In the genomic region with DNA sequence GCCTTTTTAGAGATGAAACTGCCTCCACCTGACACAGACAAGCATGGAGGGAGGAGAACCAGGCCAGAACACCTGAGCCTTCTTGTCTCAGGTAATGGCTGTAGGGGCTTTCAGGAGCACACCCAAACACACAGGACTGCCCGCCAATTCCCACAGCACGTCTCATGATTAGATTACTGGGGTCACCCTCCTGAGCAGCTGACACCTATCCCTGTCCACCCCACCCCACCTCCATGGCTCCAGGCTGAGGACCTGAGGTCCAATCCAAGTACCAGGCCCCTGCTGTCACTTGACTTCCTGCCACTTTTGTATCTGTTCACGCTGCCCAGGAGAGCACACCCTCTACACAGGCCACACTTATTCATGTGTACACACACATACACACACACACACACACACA, we compare ENCODE assay signal across 11 mouse cellular contexts. TPM values are rescaled to one million over a fixed set of nuclear protein-coding genes. Genes with fewer than 3 reads are reported as not detected.
DNase-seq lines count a peak whose midpoint lies in the region; ATAC-seq and TF ChIP-seq lines count a peak whose summit lies in the region.
"Had no signal": no experiment of that assay in that cellular context is flagged by ENCODE, and none has a peak within 500 bp of the region (broad histone marks: within the 10 kb centered on the region; RNA-seq: fewer than 3 reads in every experiment).

No protein-coding gene starts in this region.

- peaks cover 60% of the 10 kb centered on the region for H3K4me1 ChIP-seq in heart, embryonic 10.5 days
- H3K4me1 ChIP-seq in heart, embryonic 12.5 days (replicated peaks): peaks cover 59% of the 10 kb centered on the region
- H3K4me1 ChIP-seq in lung, postnatal 0 days (ENCODE audit: insufficient read depth, low read depth, low read length): peaks cover 42% of the 10 kb centered on the region
- peaks cover 2 to 18% of the 10 kb centered on the region in 2 experiments; a peak in 2 of 4 replicates for H3K4me1 ChIP-seq in ES-E14 (ENCODE audit: control insufficient read depth in 2 of 2, insufficient read depth in 2 of 2, low read length in 2 of 2, poor library complexity in 1 of 2)
- H3K4me1 ChIP-seq in liver, embryonic 12.5 days: peaks cover 79% of the 10 kb centered on the region

- no peak for TF ChIP-seq CTCF in lung, postnatal 0 days (IDR thresholded peaks at IDR 0.05)

- H3K4me3 ChIP-seq in heart, embryonic 10.5 days: no peak overlapping the region
- no peak overlapping the region for H3K4me3 ChIP-seq in heart, embryonic 12.5 days
- no peak overlapping the region for H3K4me3 ChIP-seq in lung, postnatal 0 days (ENCODE audit: low read depth, low read length)
- H3K4me3 ChIP-seq in ES-E14 (ENCODE audit: insufficient read depth in 1 of 2, low read depth in 1 of 2, low read length in 2 of 2, poor library complexity in 1 of 2, severe bottlenecking in 1 of 2): no peak overlapping the region
- no peak overlapping the region for H3K4me3 ChIP-seq in liver, embryonic 12.5 days

- no peak for ATAC-seq in heart, embryonic 12.5 days (ENCODE audit: insufficient number of reproducible peaks, low FRiP score)
- ATAC-seq in lung, postnatal 0 days: no peak
- no peak for ATAC-seq in liver, embryonic 12.5 days

- no peaks in the 10 kb centered on the region for H3K36me3 ChIP-seq in heart, embryonic 10.5 days
- no peaks in the 10 kb centered on the region for H3K36me3 ChIP-seq in heart, embryonic 12.5 days
- H3K36me3 ChIP-seq in lung, postnatal 0 days (ENCODE audit: insufficient read depth, low read length): no peaks in the 10 kb centered on the region
- peaks cover 8% of the 10 kb centered on the region; the same call in 1 of the 2 replicates for H3K36me3 ChIP-seq in ES-E14 (ENCODE audit: control insufficient read depth, insufficient read depth, low read length, poor library complexity, severe bottlenecking)
- H3K36me3 ChIP-seq in liver, embryonic 12.5 days: no peaks in the 10 kb centered on the region

- H3K27ac ChIP-seq in heart, embryonic 10.5 days: peak overlapping the region; percentile 60
- no peak overlapping the region for H3K27ac ChIP-seq in heart, embryonic 12.5 days (ENCODE audit: poor library complexity, severe bottlenecking)
- H3K27ac ChIP-seq in lung, postnatal 0 days (ENCODE audit: low read length): peak overlapping the region; percentile 96
- H3K27ac ChIP-seq in ES-E14 (ENCODE audit: insufficient read depth, low read depth, low read length, poor library complexity, severe bottlenecking): no peak overlapping the region
- H3K27ac ChIP-seq in liver, embryonic 12.5 days: peak overlapping the region; percentile 91; the same call in 1 of the 2 replicates

- TF ChIP-seq EP300 in lung, postnatal 0 days (IDR thresholded peaks at IDR 0.05): no peak

- in situ Hi-C loops in ES-E14 (cut with MboI; ENCODE audit: low sequenced_read_pairs in 2 of 2, unreplicated experiment in 2 of 2): no loop called here

- no peak for DNase-seq in heart, embryonic 10.5 days (ENCODE audit: low spot score)
- no peak for DNase-seq in lung, postnatal 0 days (ENCODE audit: low spot score)
- no peak for DNase-seq in lung, adult 18-20 months
- no peak for DNase-seq in ES-E14 (ENCODE audit: low read depth, low spot score)
- no peak for DNase-seq in kidney, adult 11 months
- DNase-seq in right cerebral cortex, postnatal 36 days (ENCODE audit: low spot score in 2 of 2): no peak
- DNase-seq: cerebellum, adult 2 months; thymus, postnatal 25 days had no signal

- no peak overlapping the region for H3K4me2 ChIP-seq in heart, embryonic 12.5 days
- no peak overlapping the region for H3K4me2 ChIP-seq in lung, postnatal 0 days (replicated peaks; ENCODE audit: low read depth, low read length)
- H3K4me2 ChIP-seq in liver, embryonic 12.5 days: peak overlapping the region; percentile 85

- no peak overlapping the region for H3K9ac ChIP-seq in heart, embryonic 12.5 days
- no peak overlapping the region for H3K9ac ChIP-seq in lung, postnatal 0 days (replicated peaks; ENCODE audit: low read depth)
- H3K9ac ChIP-seq in ES-E14 (ENCODE audit: insufficient read depth, low read depth, low read length, poor library complexity, severe bottlenecking): 0 out of 2 replicates have a peak overlapping the region, but pooled peaks have one; percentile 16
- H3K9ac ChIP-seq in liver, embryonic 12.5 days: peak overlapping the region; percentile 87

- no peaks in the 10 kb centered on the region for H3K9me3 ChIP-seq in heart, embryonic 10.5 days
- H3K9me3 ChIP-seq in heart, embryonic 12.5 days (replicated peaks): no peaks in the 10 kb centered on the region
- no peaks in the 10 kb centered on the region for H3K9me3 ChIP-seq in lung, postnatal 0 days (ENCODE audit: low read length)
- no peaks in the 10 kb centered on the region for H3K9me3 ChIP-seq in ES-E14 (ENCODE audit: control insufficient read depth, insufficient read depth, low read depth, low read length)
- no peaks in the 10 kb centered on the region for H3K9me3 ChIP-seq in liver, embryonic 12.5 days (replicated peaks)

- 48% methylated on average over 3 of the region's 3 CpGs for WGBS in heart, embryonic 10.5 days
- WGBS in heart, embryonic 12.5 days: 54% methylated on average over 3 of the region's 3 CpGs
- 57% methylated on average over 3 of the region's 3 CpGs for WGBS in lung, postnatal 0 days
- 65% methylated on average over 3 of the region's 3 CpGs for WGBS in liver, embryonic 12.5 days (ENCODE audit: insufficient replicate concordance)

- H3K27me3 ChIP-seq in heart, embryonic 10.5 days (ENCODE audit: insufficient read depth, poor library complexity, severe bottlenecking): no peaks in the 10 kb centered on the region
- H3K27me3 ChIP-seq in heart, embryonic 12.5 days (replicated peaks): no peaks in the 10 kb centered on the region
- no peaks in the 10 kb centered on the region for H3K27me3 ChIP-seq in lung, postnatal 0 days (replicated peaks; ENCODE audit: insufficient read depth, low read length)
- no peaks in the 10 kb centered on the region for H3K27me3 ChIP-seq in liver, embryonic 12.5 days (replicated peaks)

TF ChIP-seq in ES-E14, 5 proteins besides CTCF, POLR2A, EP300 and RAD21:
- TF ChIP-seq HCFC1 (IDR thresholded peaks at IDR 0.05; ENCODE audit: borderline replicate concordance, insufficient read depth, low read length) (no peak), CHD2 (IDR thresholded peaks at IDR 0.05; ENCODE audit: low read depth, low read length) (no peak), MAFK (IDR thresholded peaks at IDR 0.05; ENCODE audit: insufficient read depth, low read depth, low read length) (no peak), ZNF384 (IDR thresholded peaks at IDR 0.05; ENCODE audit: low read depth, low read length) (no peak), ZC3H11A (IDR thresholded peaks at IDR 0.05; ENCODE audit: borderline replicate concordance, low read depth, low read length) (no peak)

RNA-seq across cellular contexts. Expression of gene Pla2g6, which starts 2.4 kb away (rescaled TPM):
- 17.2 and 17.3 TPM in 2 replicates for polyA plus RNA-seq in heart, embryonic 10.5 days (2016; fragmentation: Nextera tagmentation; extraction: Ambion mirVana)
- 12.1 and 14.4 TPM in 2 replicates for polyA plus RNA-seq in heart, embryonic 12.5 days (2016; fragmentation: Nextera tagmentation; extraction: Ambion mirVana)
- 11.8 and 13.7 TPM in 2 replicates for polyA plus RNA-seq in lung, postnatal 0 days (2015; fragmentation: Nextera tagmentation; extraction: Ambion mirVana)
- 59.2 and 80.9 TPM in 2 replicates for total RNA-seq in ES-E14 (2012; rRNA removed)
- polyA plus RNA-seq in liver, embryonic 12.5 days (2016; fragmentation: Nextera tagmentation; extraction: Ambion mirVana): 16.8 and 17.3 TPM in 2 replicates

RNA-seq across cellular contexts. Expression of gene Maff, which starts 20.7 kb away (rescaled TPM):
- polyA plus RNA-seq in heart, embryonic 10.5 days (2016; fragmentation: Nextera tagmentation; extraction: Ambion mirVana): 1.6 and 2.0 TPM in 2 replicates
- 1.9 and 2.6 TPM in 2 replicates for polyA plus RNA-seq in heart, embryonic 12.5 days (2016; fragmentation: Nextera tagmentation; extraction: Ambion mirVana)
- polyA plus RNA-seq in lung, postnatal 0 days (2015; fragmentation: Nextera tagmentation; extraction: Ambion mirVana): 10.6 and 10.8 TPM in 2 replicates
- total RNA-seq in ES-E14 (2012; rRNA removed): 9.7 and 13.2 TPM in 2 replicates
- polyA plus RNA-seq in liver, embryonic 12.5 days (2016; fragmentation: Nextera tagmentation; extraction: Ambion mirVana): 1.1 and 2.8 TPM in 2 replicates

RNA-seq across cellular contexts. Expression of gene Baiap2l2, which starts 40.4 kb away (rescaled TPM):
- polyA plus RNA-seq in heart, embryonic 10.5 days (2016; fragmentation: Nextera tagmentation; extraction: Ambion mirVana): 10.2 and 14.7 TPM in 2 replicates
- polyA plus RNA-seq in heart, embryonic 12.5 days (2016; fragmentation: Nextera tagmentation; extraction: Ambion mirVana): 9.3 and 11.9 TPM in 2 replicates
- 1.4 and 2.7 TPM in 2 replicates for polyA plus RNA-seq in lung, postnatal 0 days (2015; fragmentation: Nextera tagmentation; extraction: Ambion mirVana)
- 0.13 and 0.58 TPM in 2 replicates for total RNA-seq in ES-E14 (2012; rRNA removed)
- 1.2 and 1.4 TPM in 2 replicates for polyA plus RNA-seq in liver, embryonic 12.5 days (2016; fragmentation: Nextera tagmentation; extraction: Ambion mirVana)
- total RNA-seq: megakaryocyte-erythroid progenitor cell, adult 5-6 weeks had no signal

Comparison
In these comparisons a context has a peak if more than half of its experiments do, and no peak if none do; other contexts are left out.
1. H3K27ac ChIP-seq: peak in heart, embryonic 10.5 days (single experiment), lung, postnatal 0 days (single experiment) and liver, embryonic 12.5 days (single experiment); none in heart, embryonic 12.5 days (single experiment) and ES-E14 (single experiment).
2. H3K9ac ChIP-seq: peak in ES-E14 (single experiment) and liver, embryonic 12.5 days (single experiment); none in heart, embryonic 12.5 days (single experiment) and lung, postnatal 0 days (single experiment).